ENCODE assay signal across 25 mouse cellular contexts in the genomic region with DNA sequence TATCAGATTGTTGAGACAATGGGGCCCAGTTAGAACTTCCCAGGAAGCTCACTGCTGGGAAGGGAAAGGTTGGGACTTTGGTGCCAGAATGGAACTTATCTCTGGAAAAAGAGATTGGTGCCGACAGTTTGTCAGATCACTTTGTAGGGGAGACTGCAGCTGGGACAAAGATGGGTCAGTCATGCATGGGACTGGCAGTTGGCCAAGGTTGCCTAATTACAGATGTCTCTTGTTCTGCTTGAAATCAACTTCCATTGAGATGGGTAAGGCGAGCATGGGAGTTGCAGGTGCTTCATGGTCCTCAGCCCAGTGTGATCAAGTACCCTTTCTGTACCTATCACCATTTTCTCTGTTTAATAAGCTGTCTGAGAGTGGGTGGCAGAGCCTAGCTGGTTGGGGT. TPM values are rescaled to one million over a fixed set of nuclear protein-coding genes. Genes with fewer than 3 reads are reported as not detected.
DNase-seq lines count a peak whose midpoint lies in the region.
"Had no signal": no experiment of that assay in that cellular context is flagged by ENCODE, and none has a peak within 500 bp of the region (broad histone marks: within the 10 kb centered on the region; RNA-seq: fewer than 3 reads in every experiment).

No protein-coding gene starts in this region.

- H3K36me3 ChIP-seq in splenic B cell, adult 2 months (ENCODE audit: control insufficient read depth, insufficient read depth, low read length, poor library complexity, severe bottlenecking) = no peaks in the 10 kb centered on the region
- H3K36me3 ChIP-seq: G1E; heart, embryonic 13.5 days; hindbrain, embryonic 10.5 days; limb, embryonic 13.5 days; liver, embryonic 12.5 days; neural tube, embryonic 13.5 days had no signal

- peak; percentile 42 to 55 for DNase-seq in cerebellum, postnatal 10 days
- DNase-seq in cerebellum, adult 18-20 months = no peak
- peak; percentile 60 for DNase-seq in left cerebral cortex, postnatal 4 days
- no peak for DNase-seq in left cerebral cortex, postnatal 14 days (ENCODE audit: low spot score in 2 of 2)
- peak; percentile 39 for DNase-seq in right cerebral cortex, postnatal 14 days
- DNase-seq in right cerebral cortex, adult 2 months (ENCODE audit: low spot score in 2 of 2) = no peak
- peak; percentile 19 for DNase-seq in splenic B cell, adult 2 months (ENCODE audit: low read depth, low spot score)
- no peak for DNase-seq in gastrocnemius, postnatal 25 days
- DNase-seq: adrenal gland, postnatal 10 days; cerebellum, adult 11-12 months; cerebellum, postnatal 14 days; heart, postnatal 10 days; kidney, postnatal 14 days; lung, embryonic 14.5 days; spleen, adult 18-20 months had no signal

- H3K27me3 ChIP-seq in splenic B cell, adult 2 months (ENCODE audit: control insufficient read depth, insufficient read depth, low read length, poor library complexity, severe bottlenecking) = no peaks in the 10 kb centered on the region
- H3K27me3 ChIP-seq: heart, embryonic 13.5 days; neural tube, embryonic 13.5 days had no signal

- intact Hi-C loops in left cerebral cortex, postnatal 4 days (cut with DNase I) = no loop called here
- intact Hi-C loops in left cerebral cortex, postnatal 14 days (cut with DNase I) = no loop called here

RNA-seq across cellular contexts. Expression of a gene that starts 2.4 kb away (rescaled TPM):
- under 1 TPM in 1 of 2 experiments, not detected in 1; 0.38 TPM for total RNA-seq in left cerebral cortex, postnatal 4 days (2021)
- under 1 TPM; 0.51 to 0.70 TPM for total RNA-seq in left cerebral cortex, postnatal 14 days (2021)
- total RNA-seq in gastrocnemius, postnatal 25 days (2021) = not detected
- total RNA-seq: adrenal gland, postnatal 10 days; G1E; gastrocnemius, adult 18-20 months; gastrocnemius, postnatal 4 days; heart, adult 8-10 months; heart, postnatal 10 days; megakaryocyte, adult 5-6 weeks had no signal

Comparison
In these comparisons a context has a peak if more than half of its experiments do, and no peak if none do; other contexts are left out.
1. DNase-seq: peak in cerebellum, postnatal 10 days (2 of 2), left cerebral cortex, postnatal 4 days (single experiment), right cerebral cortex, postnatal 14 days (single experiment) and splenic B cell, adult 2 months (single experiment); none in cerebellum, adult 18-20 months (0 of 2), left cerebral cortex, postnatal 14 days (0 of 2), right cerebral cortex, adult 2 months (0 of 2) and gastrocnemius, postnatal 25 days (single experiment).